Mouse (Mus musculus) liver, postnatal 0 days (tissue): ENCODE data around the gene Zbtb20. TPM values are rescaled to one million over a fixed set of nuclear protein-coding genes. Genes with fewer than 3 reads are reported as not detected.

Source experiments
- ATAC-seq: fragments of 200-750 bp; cut with Nextera tagmentation; 2 replicates; pipeline ENCODE4 v1.8.0; 2017; ENCODE audit warnings: mild to moderate bottlenecking, moderate library complexity
- DNase-seq: peaks from one replicate; pipeline ENCODE4 v3.0.0-alpha.2; 2016
- H3K27ac ChIP-seq: fragments of 300-500 bp; sonication (generic); 2 replicates; pipeline ENCODE4 v1.5.1; 2014; ENCODE audit warnings: antibody characterized with exemption, moderate library complexity, mild to moderate bottlenecking, low read depth
- H3K27me3 ChIP-seq: fragments of 300-500 bp; sonication (generic); 2 replicates; pipeline ENCODE4 v1.6.1; 2014; ENCODE audit warnings: low read length, control low read depth, mixed read lengths; ENCODE audit not compliant: insufficient read depth
- H3K36me3 ChIP-seq: fragments of 300-500 bp; sonication (generic); replicated peaks from 2 replicates; pipeline ENCODE4 v1.6.1; 2014; ENCODE audit warnings: mild to moderate bottlenecking, control low read depth, low read length, moderate library complexity, mixed read lengths; ENCODE audit not compliant: insufficient read depth
- H3K4me1 ChIP-seq: fragments of 300-500 bp; sonication (generic); 2 replicates; pipeline ENCODE4 v1.6.1; 2014; ENCODE audit warnings: antibody characterized with exemption, mild to moderate bottlenecking, control low read depth; ENCODE audit not compliant: insufficient read depth
- H3K4me2 ChIP-seq: fragments of 300-500 bp; sonication (generic); 2 replicates; pipeline ENCODE4 v1.6.1; 2014; ENCODE audit warnings: low read depth, mild to moderate bottlenecking, low read length, moderate library complexity, mixed read lengths
- H3K4me3 ChIP-seq: fragments of 300-500 bp; sonication (generic); 2 replicates; pipeline ENCODE4 v1.5.1; 2014; ENCODE audit warnings: low read depth, low read length
- H3K9ac ChIP-seq: fragments of 300-500 bp; sonication (generic); replicated peaks from 2 replicates; pipeline ENCODE4 v1.6.1; 2014; ENCODE audit warnings: mild to moderate bottlenecking, moderate library complexity
- H3K9me3 ChIP-seq: fragments of 300-500 bp; sonication (generic); 2 replicates; pipeline ENCODE4 v1.6.1; 2016; ENCODE audit warnings: mild to moderate bottlenecking, control low read depth, low read length, mixed read lengths
- CTCF ChIP-seq: sonication (generic); IDR thresholded peaks from 2 replicates; pipeline ENCODE4 v1.5.1; 2016; ENCODE audit warnings: antibody characterized with exemption, low read depth
- EP300 ChIP-seq: IDR thresholded peaks from 2 replicates; pipeline ENCODE4 v1.6.1; 2016; ENCODE audit warnings: antibody characterized with exemption, low read depth, mild to moderate bottlenecking
- WGBS: fragments of 180-500 bp; shearing (Covaris S2); extraction: QIAGEN DNeasy Blood & Tissue Kit; methylation state at CpG from one replicate; pipeline ENCODE4 v1.1.7; 2014; ENCODE audit not compliant: insufficient replicate concordance; 5-methylcytosine and 5-hydroxymethylcytosine counted together
- polyA plus RNA-seq: library from polyadenylated mRNA; unstranded; fragments of >200 nt; fragmentation: Nextera tagmentation; extraction: Ambion mirVana; gene quantifications from 2 replicates; pipeline ENCODE4 v1.2.1, GENCODE M21; 2015

The Zbtb20 gene
- polyA plus RNA-seq, 1 experiment from 2014 or later, result 9.2 TPM

DNA sequence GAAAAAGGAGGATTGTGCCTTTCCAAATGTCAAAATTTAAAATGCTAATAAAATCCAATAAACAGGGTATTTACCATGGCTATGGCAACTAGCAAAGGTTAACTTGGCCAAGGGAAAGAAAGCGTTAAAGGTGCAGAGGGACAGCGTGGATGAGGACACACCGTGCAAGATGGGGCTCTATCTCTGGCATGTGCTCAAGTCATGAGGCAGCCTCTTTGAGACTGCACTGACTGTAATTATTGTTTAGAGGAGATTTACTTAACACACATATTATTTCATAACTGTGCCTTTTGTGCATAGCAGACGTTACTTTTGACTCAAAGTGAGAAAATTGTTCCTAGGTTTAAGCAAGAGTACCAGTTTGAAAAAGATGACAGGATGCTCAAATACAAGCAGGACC, 554.3 kb downstream of the Zbtb20 start:
- Histone ChIP-seq H3K27ac (no peak overlapping the region), H3K4me1 (no peaks in the 10 kb centered on the region), H3K9me3 (no peaks in the 10 kb centered on the region), H3K9ac (no peak overlapping the region), H3K4me2 (no peak overlapping the region), H3K4me3 (no peak overlapping the region), H3K36me3 (no peaks in the 10 kb centered on the region), H3K27me3 (no peaks in the 10 kb centered on the region)
- 81% methylated on average over 4 of the region's 4 CpGs for WGBS
- DNase-seq (no peak), ATAC-seq (no peak)
- TF ChIP-seq CTCF (no peak), EP300 (no peak)

DNA sequence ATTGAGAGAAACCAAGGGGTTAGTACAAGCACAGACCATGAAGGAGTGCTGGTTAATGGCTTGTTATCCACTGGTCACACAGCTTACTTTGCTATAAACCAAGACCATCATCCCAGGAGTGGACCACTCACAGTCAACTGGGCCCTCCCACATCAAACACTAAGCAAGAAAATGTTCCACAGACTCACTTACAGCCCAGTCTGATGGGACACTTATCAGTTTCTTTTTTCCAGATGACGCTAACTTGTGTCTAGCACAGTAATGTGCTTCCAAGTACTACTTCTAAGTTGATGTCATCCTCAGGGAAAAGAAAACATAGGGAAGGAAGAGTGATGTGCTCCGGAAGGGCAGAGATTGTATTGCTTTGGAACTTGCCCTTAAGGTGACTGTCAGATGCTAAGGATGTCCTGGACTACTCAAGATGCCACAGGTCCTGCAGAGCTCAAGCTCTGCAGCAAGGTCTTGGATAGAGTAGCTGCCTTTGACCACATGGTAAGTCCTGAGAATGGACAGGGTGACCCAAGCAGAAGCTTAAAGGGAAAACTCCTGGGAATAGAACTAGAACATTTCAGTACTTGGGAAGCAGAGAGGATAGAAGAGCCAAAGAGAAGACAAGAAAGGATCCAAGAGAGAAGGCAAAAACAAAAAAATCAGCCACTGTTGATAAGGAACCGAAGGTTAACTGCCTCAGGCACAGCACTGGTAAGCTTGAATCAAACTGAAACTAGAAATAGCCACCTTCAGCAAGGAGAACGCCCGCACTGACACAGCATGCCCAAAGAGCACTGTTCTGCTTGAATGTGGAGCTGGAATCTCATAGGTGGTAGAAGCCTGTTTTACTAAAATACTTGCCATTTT, 556.1 kb downstream of the Zbtb20 start:
- DNase-seq (no peak), ATAC-seq (no peak)
- no peak for TF ChIP-seq CTCF
- TF ChIP-seq EP300, result no peak

GRCm38 (mm10) chr16:43434941-43435340, 559.3 kb downstream of the Zbtb20 start:
- H3K9ac ChIP-seq, result no peak overlapping the region
- no peaks in the 10 kb centered on the region for H3K27me3 ChIP-seq
- ATAC-seq, result no peak
- no peak overlapping the region for H3K27ac ChIP-seq
- no peak for DNase-seq
- H3K4me3 ChIP-seq, result no peak overlapping the region
- peak; percentile 62 for TF ChIP-seq CTCF
- no peak for TF ChIP-seq EP300
- H3K9me3 ChIP-seq, result no peaks in the 10 kb centered on the region
- no peak overlapping the region for H3K4me2 ChIP-seq
- H3K4me1 ChIP-seq, result no peaks in the 10 kb centered on the region
- WGBS, result 58% methylated on average over 3 of the region's 3 CpGs
- no peaks in the 10 kb centered on the region for H3K36me3 ChIP-seq

More for the DNA sequence above, 556.1 kb downstream of the Zbtb20 start:
- Histone ChIP-seq H3K9me3 (no peaks in the 10 kb centered on the region), H3K36me3 (no peaks in the 10 kb centered on the region), H3K27ac (no peak overlapping the region), H3K9ac (no peak overlapping the region), H3K4me3 (no peak overlapping the region), H3K4me1 (no peaks in the 10 kb centered on the region), H3K4me2 (no peak overlapping the region), H3K27me3 (no peaks in the 10 kb centered on the region)
- WGBS, result 75% methylated on average over 5 of the region's 5 CpGs

GRCm38 (mm10) chr16:43438878-43439371, 563.2 kb downstream of the Zbtb20 start:
- H3K4me1 ChIP-seq, result no peaks in the 10 kb centered on the region
- no peak for DNase-seq
- ATAC-seq, result no peak
- H3K4me2 ChIP-seq, result no peak overlapping the region
- H3K27ac ChIP-seq, result no peak overlapping the region
- no peak overlapping the region for H3K9ac ChIP-seq
- H3K36me3 ChIP-seq, result no peaks in the 10 kb centered on the region
- no peaks in the 10 kb centered on the region for H3K9me3 ChIP-seq
- H3K27me3 ChIP-seq, result no peaks in the 10 kb centered on the region
- TF ChIP-seq EP300 (no peak), CTCF (no peak)
- WGBS, result 61% methylated on average over 8 of the region's 8 CpGs
- no peak overlapping the region for H3K4me3 ChIP-seq

DNA sequence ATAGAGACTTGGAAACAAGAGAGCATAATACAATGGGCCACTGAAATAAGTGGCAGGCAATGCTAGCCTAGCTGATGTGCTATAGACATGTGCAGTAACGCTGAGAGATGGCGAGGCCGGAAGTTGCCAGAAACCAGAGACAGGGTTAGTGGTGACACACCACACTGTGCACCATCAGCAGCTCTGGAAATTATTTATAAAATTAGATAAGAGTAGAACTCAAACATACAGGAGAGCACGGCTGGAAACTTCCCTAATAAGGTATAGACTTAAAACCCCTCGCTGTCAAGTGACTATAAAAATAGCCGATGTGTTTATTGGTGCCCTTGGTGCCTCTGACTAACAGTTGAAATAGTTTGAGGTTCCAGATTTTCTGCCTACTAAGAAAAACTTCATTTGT, 565.7 kb downstream of the Zbtb20 start:
- H3K9ac ChIP-seq, result no peak overlapping the region
- DNase-seq, result no peak
- no peak overlapping the region for H3K4me2 ChIP-seq
- no peaks in the 10 kb centered on the region for H3K4me1 ChIP-seq
- ATAC-seq, result no peak
- H3K27me3 ChIP-seq, result no peaks in the 10 kb centered on the region
- H3K27ac ChIP-seq, result no peak overlapping the region
- TF ChIP-seq CTCF (no peak), EP300 (no peak)
- no peak overlapping the region for H3K4me3 ChIP-seq
- 79% methylated on average over 6 of the region's 6 CpGs for WGBS
- no peaks in the 10 kb centered on the region for H3K36me3 ChIP-seq
- H3K9me3 ChIP-seq, result no peaks in the 10 kb centered on the region

- no peaks in the 10 kb centered on the region for H3K9me3 ChIP-seq
- no peak overlapping the region for H3K9ac ChIP-seq
These were observed 567.4 kb downstream of the Zbtb20 start for GRCm38 (mm10) chr16:43443034-43443433.

More at GRCm38 (mm10) chr16:43443034-43443433, 567.4 kb downstream of the Zbtb20 start:
- Histone ChIP-seq H3K36me3 (no peaks in the 10 kb centered on the region), H3K4me1 (no peaks in the 10 kb centered on the region), H3K4me3 (no peak overlapping the region), H3K4me2 (no peak overlapping the region), H3K27me3 (no peaks in the 10 kb centered on the region), H3K27ac (no peak overlapping the region)
- ATAC-seq (no peak), DNase-seq (no peak)
- WGBS, result 73% methylated on average over 2 of the region's 2 CpGs
- TF ChIP-seq EP300 (no peak), CTCF (no peak)
